Mouse (Mus musculus) stomach, embryonic 16.5 days (tissue): ENCODE measurements around the gene Arl4c. TPM values are rescaled to one million over a fixed set of nuclear protein-coding genes. Genes with fewer than 3 reads are reported as not detected.

Experiments
- ATAC-seq: fragments of 200-750 bp; cut with Nextera tagmentation; 2 replicates; pipeline ENCODE4 v1.8.0; 2017; ENCODE audit warnings: moderate number of reproducible peaks, moderate TSS enrichment; ENCODE audit not compliant: insufficient read depth, low FRiP score
- H3K27ac ChIP-seq: fragments of 300-500 bp; sonication (generic); 2 replicates; pipeline ENCODE4 v1.5.1; 2014; ENCODE audit warnings: low read length
- H3K27me3 ChIP-seq: fragments of 300-500 bp; sonication (generic); 2 replicates; pipeline ENCODE4 v1.6.1; 2014; ENCODE audit warnings: low read length, control low read depth, mixed read lengths; ENCODE audit not compliant: control insufficient read depth, insufficient read depth
- H3K36me3 ChIP-seq: fragments of 300-500 bp; sonication (generic); 2 replicates; pipeline ENCODE4 v1.6.1; 2014; ENCODE audit warnings: low read length; ENCODE audit not compliant: control insufficient read depth, insufficient read depth
- H3K4me1 ChIP-seq: fragments of 300-500 bp; sonication (generic); 2 replicates; pipeline ENCODE4 v1.6.1; 2014; ENCODE audit warnings: low read length, control low read depth, mixed read lengths; ENCODE audit not compliant: control insufficient read depth, insufficient read depth
- H3K4me2 ChIP-seq: fragments of 300-500 bp; sonication (generic); 2 replicates; pipeline ENCODE4 v1.6.1; 2014; ENCODE audit warnings: low read depth, low read length, mixed read lengths
- H3K4me3 ChIP-seq: fragments of 300-500 bp; sonication (generic); replicated peaks from 2 replicates; pipeline ENCODE4 v1.5.1; 2014; ENCODE audit warnings: mild to moderate bottlenecking, low read length
- H3K9ac ChIP-seq: fragments of 300-500 bp; sonication (generic); 2 replicates; pipeline ENCODE4 v1.6.1; 2014; ENCODE audit warnings: low read length
- H3K9me3 ChIP-seq: fragments of 300-500 bp; sonication (generic); replicated peaks from 2 replicates; pipeline ENCODE4 v1.6.1; 2016; ENCODE audit warnings: low read length, control low read depth; ENCODE audit not compliant: control insufficient read depth
- WGBS: fragments of 180-500 bp; shearing (Covaris S2); extraction: QIAGEN DNeasy Blood & Tissue Kit; methylation state at CpG from one replicate; pipeline ENCODE4 v1.1.7; 2014; 5-methylcytosine and 5-hydroxymethylcytosine counted together
- polyA plus RNA-seq: library from polyadenylated mRNA; unstranded; fragments of >200 nt; fragmentation: Nextera tagmentation; extraction: Ambion mirVana; gene quantifications from 2 replicates; pipeline ENCODE4 v1.2.1, GENCODE M21; 2015

Arl4c gene
- polyA plus RNA-seq, 1 experiment from 2014 or later, result 6.6 TPM

- H3K27me3 ChIP-seq, result no peaks in the 10 kb centered on the region
- WGBS, result 69% methylated on average over 9 of the region's 9 CpGs
- peak; percentile 44; the same call in 1 of the 2 replicates for ATAC-seq
- H3K4me1 ChIP-seq, result peaks cover 3% of the 10 kb centered on the region; the same call in 1 of the 2 replicates
- H3K9ac ChIP-seq, result no peak overlapping the region
- H3K27ac ChIP-seq, result peak overlapping the region; percentile 34; the same call in 1 of the 2 replicates
- no peaks in the 10 kb centered on the region for H3K9me3 ChIP-seq
- no peak overlapping the region for H3K4me2 ChIP-seq
- no peak overlapping the region for H3K4me3 ChIP-seq
- H3K36me3 ChIP-seq, result no peaks in the 10 kb centered on the region
Observed at GRCm38 (mm10) chr1:88654521-88655472, 47.2 kb downstream of the Arl4c start.

DNA sequence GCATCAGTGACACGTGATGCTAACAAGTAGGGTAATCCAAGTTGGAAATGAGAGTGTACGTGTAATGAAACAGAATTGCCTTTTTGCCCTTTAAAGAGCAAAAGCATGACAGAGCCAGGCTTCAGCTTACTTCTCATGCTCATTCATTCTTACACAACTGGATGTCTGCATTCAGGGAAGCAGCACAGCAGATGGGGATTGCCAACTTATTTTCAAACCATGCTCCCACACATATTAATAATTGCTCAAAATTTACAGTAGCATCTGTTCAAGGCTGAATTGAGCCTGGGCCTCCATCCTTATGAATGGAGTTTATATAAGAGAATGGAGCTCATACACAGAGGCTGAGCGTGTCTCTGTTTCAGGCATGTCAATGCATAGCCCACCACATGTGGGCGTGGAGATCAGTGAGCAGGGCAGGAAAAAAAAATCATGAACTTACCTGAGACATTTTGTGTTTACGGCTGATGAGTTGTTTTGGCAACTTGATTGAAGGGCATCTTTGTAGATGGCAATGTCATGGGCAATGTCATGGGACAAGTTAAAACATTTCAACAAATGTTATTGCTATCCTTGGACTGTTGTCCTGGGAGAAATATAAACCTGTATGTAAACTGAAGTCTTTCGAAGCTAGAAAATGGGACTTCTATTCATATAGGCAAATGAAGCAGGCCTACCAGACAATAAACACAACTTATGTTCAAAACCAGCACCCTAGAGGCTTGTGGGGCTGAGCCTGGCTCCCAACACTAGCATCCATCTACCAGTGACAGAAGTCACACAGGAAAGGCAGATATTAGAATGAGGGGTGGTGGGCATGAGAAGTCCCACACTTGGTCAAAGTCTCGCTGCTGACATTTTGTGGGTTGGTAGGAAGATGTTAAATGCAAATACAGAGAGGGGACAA lies 48.2 kb downstream of the Arl4c start:
- Histone ChIP-seq H3K9me3 (no peaks in the 10 kb centered on the region), H3K27ac (no peak overlapping the region), H3K36me3 (no peaks in the 10 kb centered on the region), H3K9ac (no peak overlapping the region), H3K4me1 (peaks cover 3% of the 10 kb centered on the region; the same call in 1 of the 2 replicates), H3K27me3 (no peaks in the 10 kb centered on the region), H3K4me2 (no peak overlapping the region), H3K4me3 (no peak overlapping the region)
- no peak for ATAC-seq
- WGBS, result 77% methylated on average over 7 of the region's 7 CpGs

GRCm38 (mm10) chr1:88652682-88653081 lies 49.3 kb downstream of the Arl4c start:
- Histone ChIP-seq H3K9ac (no peak overlapping the region), H3K4me3 (no peak overlapping the region), H3K36me3 (no peaks in the 10 kb centered on the region), H3K9me3 (no peaks in the 10 kb centered on the region), H3K27ac (no peak overlapping the region), H3K4me1 (peaks cover 3% of the 10 kb centered on the region; the same call in 1 of the 2 replicates), H3K27me3 (no peaks in the 10 kb centered on the region), H3K4me2 (no peak overlapping the region)
- 82% methylated on average over 8 of the region's 8 CpGs for WGBS
- no peak for ATAC-seq

- H3K4me3 ChIP-seq, result no peak overlapping the region
- no peak overlapping the region for H3K9ac ChIP-seq
- ATAC-seq, result no peak
- no peaks in the 10 kb centered on the region for H3K36me3 ChIP-seq
- H3K27ac ChIP-seq, result no peak overlapping the region
- no peaks in the 10 kb centered on the region for H3K27me3 ChIP-seq
- peaks cover 3% of the 10 kb centered on the region; the same call in 1 of the 2 replicates for H3K4me1 ChIP-seq
- 73% methylated on average over 9 of the region's 9 CpGs for WGBS
- H3K4me2 ChIP-seq, result no peak overlapping the region
- no peaks in the 10 kb centered on the region for H3K9me3 ChIP-seq
Observed at GRCm38 (mm10) chr1:88651668-88652067, 50.4 kb downstream of the Arl4c start.

DNA sequence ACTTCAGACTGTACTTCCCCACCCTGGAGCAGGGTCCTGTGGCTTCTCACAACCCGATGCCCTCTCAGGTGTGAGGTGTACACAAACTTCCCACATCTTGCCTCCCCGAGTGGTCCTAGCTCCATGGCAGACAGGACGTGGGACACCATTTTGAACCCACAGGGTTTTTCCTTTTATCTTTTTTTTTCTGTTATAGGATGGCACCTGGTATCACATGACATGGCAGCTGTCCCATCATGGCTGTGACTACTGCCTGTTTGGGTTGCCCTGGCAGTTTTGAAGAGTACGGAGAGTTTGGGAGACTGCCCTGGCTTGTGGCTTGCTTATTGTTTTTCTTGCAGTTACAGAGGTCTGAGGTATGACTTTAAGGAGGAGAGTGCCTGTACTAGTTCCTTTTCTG lies 53.3 kb downstream of the Arl4c start:
- WGBS, result 92% methylated on average over 4 of the region's 4 CpGs
- Histone ChIP-seq H3K4me2 (no peak overlapping the region), H3K9ac (no peak overlapping the region), H3K36me3 (no peaks in the 10 kb centered on the region), H3K4me3 (no peak overlapping the region), H3K9me3 (no peaks in the 10 kb centered on the region), H3K4me1 (no peaks in the 10 kb centered on the region), H3K27me3 (no peaks in the 10 kb centered on the region), H3K27ac (no peak overlapping the region)
- no peak for ATAC-seq

DNA sequence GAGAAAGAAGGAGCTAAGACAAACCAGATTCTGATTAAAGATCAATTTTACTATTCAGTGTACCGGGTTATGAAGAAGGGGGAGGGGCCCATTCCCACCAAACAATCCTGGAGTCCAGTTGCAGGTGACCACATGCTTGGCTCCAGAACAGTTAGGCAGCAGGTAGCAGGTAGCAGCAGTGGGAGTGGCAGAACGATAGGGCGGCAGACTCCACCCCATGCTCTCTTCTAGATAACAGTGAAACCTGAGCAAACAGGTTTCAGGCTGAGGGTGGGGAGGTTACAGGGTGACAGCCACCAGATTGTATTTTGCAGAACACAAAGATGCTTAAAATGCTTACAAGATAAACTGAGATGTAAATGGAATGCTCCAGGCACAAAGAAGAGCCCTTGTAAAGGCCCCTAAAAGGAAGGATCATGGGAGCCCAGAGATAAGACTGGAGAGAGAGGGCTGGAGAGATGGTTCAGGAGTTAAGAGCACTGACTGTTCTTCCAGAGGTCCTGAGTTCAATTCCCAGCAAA lies 56.4 kb downstream of the Arl4c start:
- Histone ChIP-seq H3K9me3 (no peaks in the 10 kb centered on the region), H3K36me3 (no peaks in the 10 kb centered on the region), H3K4me2 (no peak overlapping the region), H3K27me3 (no peaks in the 10 kb centered on the region), H3K4me1 (no peaks in the 10 kb centered on the region), H3K9ac (no peak overlapping the region), H3K4me3 (no peak overlapping the region), H3K27ac (no peak overlapping the region)
- WGBS, result 31% methylated on average over 3 of the region's 3 CpGs
- peak; percentile 64; the same call in 1 of the 2 replicates for ATAC-seq

DNA sequence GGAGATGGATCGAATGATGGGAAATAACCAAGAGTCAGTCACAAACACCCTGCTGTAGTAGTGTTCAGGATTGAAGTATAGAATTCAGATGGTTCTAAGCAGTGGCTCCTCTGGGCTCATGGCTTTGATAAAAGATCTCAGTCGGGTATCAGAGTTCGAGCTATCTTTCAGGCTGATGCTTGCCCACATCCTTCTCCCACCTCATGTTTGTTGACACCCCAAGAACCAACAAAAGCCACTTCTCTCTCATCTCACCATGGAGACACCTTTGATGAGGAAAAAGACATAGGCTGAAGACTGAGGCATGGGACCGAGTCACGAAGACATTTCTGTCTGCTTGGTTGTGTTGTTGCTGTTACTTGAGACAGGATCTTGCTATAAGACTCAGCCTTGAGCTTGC lies 57.6 kb downstream of the Arl4c start:
- Histone ChIP-seq H3K9ac (no peak overlapping the region), H3K9me3 (no peaks in the 10 kb centered on the region)

GRCm38 (mm10) chr1:88643181-88643823 lies 58.7 kb downstream of the Arl4c start:
- H3K4me3 ChIP-seq, result no peak overlapping the region
- H3K36me3 ChIP-seq, result no peaks in the 10 kb centered on the region
- no peak for ATAC-seq
- no peak overlapping the region for H3K4me2 ChIP-seq
- H3K9ac ChIP-seq, result no peak overlapping the region
- no peaks in the 10 kb centered on the region for H3K27me3 ChIP-seq
- no peaks in the 10 kb centered on the region for H3K9me3 ChIP-seq
- peaks cover 10% of the 10 kb centered on the region; the same call in 1 of the 2 replicates for H3K4me1 ChIP-seq
- 52% methylated on average over 5 of the region's 5 CpGs for WGBS
- H3K27ac ChIP-seq, result no peak overlapping the region

More for the DNA sequence above, 57.6 kb downstream of the Arl4c start:
- Histone ChIP-seq H3K4me2 (no peak overlapping the region), H3K27me3 (no peaks in the 10 kb centered on the region), H3K27ac (no peak overlapping the region), H3K36me3 (no peaks in the 10 kb centered on the region), H3K4me1 (peaks cover 4% of the 10 kb centered on the region; the same call in 1 of the 2 replicates), H3K4me3 (no peak overlapping the region)
- WGBS, result 85% methylated on average over 5 of the region's 5 CpGs
- ATAC-seq, result no peak
